Mouse (Mus musculus): ENCODE data around the gene Il17rb.

DNA sequence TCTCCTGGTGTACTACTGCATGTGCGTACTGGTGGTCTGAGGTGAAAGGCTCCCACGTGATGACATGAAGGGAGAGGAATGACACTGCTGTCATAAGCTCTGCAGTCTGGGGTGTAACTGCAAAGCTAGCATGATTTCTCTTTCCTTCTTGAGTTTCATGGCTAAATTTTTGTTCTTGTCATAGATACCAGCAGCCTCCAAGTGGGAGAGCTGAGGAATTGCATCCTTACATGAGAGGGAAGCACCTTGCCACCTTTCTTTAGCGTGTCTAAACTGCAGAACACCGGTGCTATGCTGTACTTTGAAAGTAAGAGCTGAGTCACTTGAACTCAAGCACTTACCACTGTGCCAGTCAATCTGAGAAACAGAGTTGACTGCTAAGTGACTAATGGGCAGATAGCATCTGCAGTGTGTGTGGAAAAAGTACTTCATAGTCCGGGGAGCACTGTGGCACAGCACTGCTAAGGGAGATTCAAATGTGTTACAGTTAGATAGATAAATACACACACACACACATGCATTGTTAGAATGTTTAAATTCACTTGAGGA, 61.9 kb downstream of the Il17rb start:
- TF ChIP-seq POLR2A (IDR thresholded peaks at IDR 0.05; ENCODE audit: low read depth, low read length) (no peak), CTCF (IDR thresholded peaks at IDR 0.05; ENCODE audit: borderline replicate concordance, insufficient read depth, low read length) (no peak)
